Mouse (Mus musculus) natural killer cell, adult 2 months (primary cell): Measurements from ENCODE around the gene Olfr464.
"Not testable (repeated sequence)": the region's sequence is repeated elsewhere in the genome, so short reads cannot be mapped to it uniquely, and the experiment has no call there.

Experiments
- DNase-seq, 2 experiments: peaks; one replicate each; pipeline ENCODE4 v3.0.0; 2022; ENCODE audit warnings: low spot score in 2 of 2

The Olfr464 gene

DNA sequence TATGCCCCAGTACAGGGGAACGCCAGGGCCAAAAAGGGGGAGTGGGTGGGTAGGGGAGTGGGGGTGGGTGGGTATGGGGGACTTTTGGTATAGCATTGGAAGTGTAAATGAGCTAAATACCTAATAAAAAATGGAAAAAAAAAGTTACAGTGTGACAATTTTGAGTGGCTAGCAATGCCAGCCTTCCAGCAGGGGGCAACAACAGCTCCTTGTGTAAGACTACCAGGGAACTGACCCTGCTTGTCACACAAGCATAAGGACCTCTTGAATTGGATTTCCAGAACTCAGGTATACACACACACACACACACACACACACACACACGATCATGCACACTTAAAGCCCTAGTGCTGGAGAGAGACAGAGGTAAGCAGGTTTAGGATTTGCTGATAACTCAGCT is 53.9 kb downstream of the Olfr464 start:
- DNase-seq: not testable (repeated sequence)
